7 mouse cellular contexts compared by ENCODE assay signal in the genomic region with DNA sequence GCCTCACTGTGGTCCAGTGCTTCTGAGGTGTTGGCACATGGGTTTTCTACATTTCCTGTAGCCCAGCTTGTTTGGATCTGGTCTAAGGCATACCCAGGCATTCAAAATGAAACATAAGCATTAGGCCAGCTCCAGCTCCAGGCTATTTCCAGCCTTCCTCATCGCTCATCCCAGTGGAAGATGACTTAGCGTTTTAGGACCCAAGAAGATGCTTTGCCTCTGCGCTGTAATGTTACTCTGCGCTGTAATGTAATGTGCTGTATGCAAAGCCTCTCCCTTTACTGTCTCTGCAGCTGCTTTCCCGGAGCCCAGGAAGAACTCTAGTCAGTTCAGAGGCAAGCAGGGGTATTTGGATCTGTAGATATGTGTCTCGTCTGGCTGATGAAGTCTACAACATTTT. TPM values are rescaled to one million over a fixed set of nuclear protein-coding genes. Genes with fewer than 3 reads are reported as not detected.
"Had no signal": no experiment of that assay in that cellular context is flagged by ENCODE, and none has a peak within 500 bp of the region (broad histone marks: within the 10 kb centered on the region; RNA-seq: fewer than 3 reads in every experiment).

No protein-coding gene starts in this region.

- H3K9me3 ChIP-seq: limb, embryonic 10.5 days; liver, embryonic 15.5 days; neural tube, embryonic 13.5 days; stomach, embryonic 15.5 days had no signal

- H3K27ac ChIP-seq: limb, embryonic 10.5 days; liver, embryonic 15.5 days; stomach, embryonic 15.5 days had no signal

- H3K4me3 ChIP-seq: limb, embryonic 10.5 days; liver, embryonic 15.5 days; neural tube, embryonic 13.5 days; stomach, embryonic 15.5 days had no signal

- H3K9ac ChIP-seq: liver, embryonic 15.5 days; lung, embryonic 14.5 days; neural tube, embryonic 13.5 days; stomach, embryonic 15.5 days had no signal

- H3K4me1 ChIP-seq: limb, embryonic 10.5 days; liver, embryonic 15.5 days had no signal

- H3K4me2 ChIP-seq: liver, embryonic 11.5 days; liver, embryonic 15.5 days; lung, embryonic 14.5 days; neural tube, embryonic 13.5 days; stomach, embryonic 15.5 days had no signal

- H3K27me3 ChIP-seq: liver, embryonic 15.5 days; neural tube, embryonic 13.5 days; stomach, embryonic 15.5 days had no signal

RNA-seq across cellular contexts. Expression of gene Fbxl13, which starts 12.6 kb away (rescaled TPM):
- total RNA-seq: monocyte, adult 5-6 weeks had no signal
